Mouse (Mus musculus) leukemia stem cell, adult 10-12 weeks (primary cell): ENCODE results near the gene Slc29a3. TPM values are rescaled to one million over a fixed set of nuclear protein-coding genes. Genes with fewer than 3 reads are reported as not detected.

Experiments used
- polyA plus RNA-seq: library from polyadenylated mRNA; stranded (reverse); fragments of >175 nt; gene quantifications from 2 replicates; pipeline ENCODE4 v1.2.3, GENCODE M21; 2012; ENCODE audit warnings: low replicate concordance

Gene Slc29a3
- polyA plus RNA-seq, result 0.82 and 9.2 TPM in 2 replicates

GRCm38 (mm10) chr10:60752040-60753020 lies at the start of gene Slc29a3:
Gene Slc29a3 (minus strand): TSS chr10:60752794.

GRCm38 (mm10) chr10:60696390-60696789 lies 56.2 kb downstream of the Slc29a3 start, which contains the start of gene Cdh23:
Gene Cdh23 (minus strand): TSS chr10:60696490.

Other genes starting within 250 kb of the Slc29a3 start
- gene Cdh23, start 56.3 kb downstream of the Slc29a3 start, polyA plus RNA-seq, result 0.28 and 0.59 TPM in 2 replicates
- gene Unc5b, start 78.8 kb upstream of the Slc29a3 start, polyA plus RNA-seq, result 0.54 and 1.3 TPM in 2 replicates